Mouse (Mus musculus) skeletal muscle tissue, adult 2 months (tissue): Measurements from ENCODE around the gene Macrod2.

Experiments
- DNase-seq: peaks from one replicate; pipeline ENCODE4 v3.0.0-alpha.2; 2012; ENCODE audit warnings: low read depth, low spot score

Gene Macrod2

DNA sequence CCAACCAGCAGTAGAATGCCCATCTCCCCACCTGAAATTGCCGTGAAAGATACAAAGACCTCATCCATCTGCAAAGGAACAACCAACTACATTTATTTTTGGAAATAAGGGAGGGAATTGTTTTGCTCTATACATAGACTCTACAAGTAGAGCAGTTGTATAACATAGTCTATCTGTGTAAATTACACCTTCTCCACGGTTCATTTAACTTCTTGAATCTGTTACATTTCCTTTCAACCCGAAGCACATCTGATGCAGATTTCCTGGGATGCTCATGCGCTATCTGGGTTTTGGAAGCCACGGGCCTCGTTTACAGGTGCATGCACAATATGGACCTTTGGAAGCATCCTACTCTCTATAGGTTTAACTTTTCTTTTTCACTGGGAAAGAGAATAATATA is 175.8 kb downstream of the Macrod2 start:
- DNase-seq: no peak

GRCm38 (mm10) chr2:140592537-140593261 is 197.6 kb downstream of the Macrod2 start:
- DNase-seq: no peak

DNA sequence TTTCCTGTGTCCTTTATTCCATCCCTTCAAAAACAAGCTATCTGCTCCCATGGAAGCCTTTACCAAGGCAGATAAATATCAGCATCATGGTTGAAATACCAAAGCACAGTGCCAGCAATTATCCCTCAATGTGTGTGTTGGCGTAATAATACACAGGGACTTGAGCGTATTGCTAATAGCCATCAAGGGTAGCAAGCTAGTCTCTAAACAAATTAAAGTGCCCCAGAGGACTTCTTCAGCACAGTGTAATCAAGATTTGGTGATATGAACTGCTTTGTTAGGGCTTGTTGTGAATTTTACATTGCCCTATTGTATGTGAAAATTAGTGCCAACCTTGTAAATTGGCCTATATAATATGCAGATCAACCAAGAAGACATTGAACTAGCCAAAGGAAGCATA is 201.8 kb downstream of the Macrod2 start:
- DNase-seq: no peak

DNA sequence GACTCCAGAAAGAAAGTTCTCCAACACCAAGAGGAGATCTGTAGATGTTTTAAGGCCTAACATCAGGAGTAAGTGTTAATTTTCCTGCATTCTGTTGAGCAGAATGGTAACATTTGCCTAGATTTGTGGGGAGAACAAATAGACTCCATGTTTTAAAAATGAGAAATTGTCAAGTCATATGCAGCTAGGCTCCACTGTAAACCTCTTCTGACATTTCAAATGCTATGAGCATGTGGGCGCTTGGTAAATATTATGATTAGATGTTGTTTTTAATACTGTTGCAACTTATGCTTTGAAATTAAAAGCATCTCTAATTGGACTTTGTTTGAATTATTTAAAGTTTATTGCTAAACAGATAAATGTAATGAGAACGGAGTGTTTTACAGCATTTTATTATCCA is 220.3 kb downstream of the Macrod2 start:
- no peak for DNase-seq

DNA sequence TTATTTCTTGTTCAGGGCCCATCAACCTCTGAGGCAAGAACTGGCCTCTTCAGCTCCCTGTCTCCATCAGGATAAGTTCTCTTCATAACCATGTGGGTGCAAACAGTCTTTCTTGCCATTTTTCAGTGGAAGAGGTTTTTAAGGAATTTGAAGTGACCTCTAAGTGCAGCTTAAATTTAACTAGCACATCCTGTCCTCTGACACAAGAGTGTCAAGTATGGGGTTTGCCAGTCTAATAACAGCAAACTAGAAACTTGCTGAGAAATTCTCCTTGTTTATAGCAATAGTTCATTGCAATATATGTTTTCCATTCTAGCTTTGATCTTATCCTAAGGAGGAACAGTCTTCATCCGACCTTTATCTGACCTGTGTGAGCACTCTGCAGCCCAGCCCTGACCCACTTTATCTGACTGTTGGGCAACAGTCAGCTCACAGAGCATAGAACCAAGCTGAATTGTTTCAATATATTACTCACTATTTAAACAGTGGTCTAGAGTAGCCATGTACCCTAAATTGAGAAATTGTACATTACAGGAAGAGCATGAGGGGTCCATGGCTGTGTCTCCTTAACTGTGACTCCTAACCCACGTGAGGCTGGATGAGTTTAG is 226.7 kb downstream of the Macrod2 start:
- no peak for DNase-seq

GRCm38 (mm10) chr2:140653481-140653880 is 258.4 kb downstream of the Macrod2 start:
- DNase-seq: no peak

GRCm38 (mm10) chr2:140653978-140654377 is 258.9 kb downstream of the Macrod2 start:
- no peak for DNase-seq

- no peak for DNase-seq
Observed at GRCm38 (mm10) chr2:140662673-140663072, 267.6 kb downstream of the Macrod2 start.

DNA sequence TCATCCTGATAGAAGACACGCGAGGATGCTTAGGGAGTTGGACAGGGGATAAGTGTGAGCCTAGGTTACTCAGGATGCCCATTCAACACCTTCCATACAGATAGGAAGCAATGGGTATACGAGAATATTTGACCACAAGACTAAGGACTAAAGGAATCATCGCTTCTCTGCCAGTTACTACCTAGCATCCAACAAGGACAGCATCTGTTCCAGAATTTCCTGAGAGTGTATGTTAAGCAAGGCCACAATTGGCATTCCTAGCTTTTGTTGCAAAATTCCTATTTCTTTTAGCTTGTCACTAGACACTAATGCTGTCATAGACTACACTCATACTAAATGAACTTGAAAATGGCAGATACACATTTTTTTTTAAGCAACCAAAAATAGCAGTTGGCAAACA is 269.3 kb downstream of the Macrod2 start:
- DNase-seq: no peak

DNA sequence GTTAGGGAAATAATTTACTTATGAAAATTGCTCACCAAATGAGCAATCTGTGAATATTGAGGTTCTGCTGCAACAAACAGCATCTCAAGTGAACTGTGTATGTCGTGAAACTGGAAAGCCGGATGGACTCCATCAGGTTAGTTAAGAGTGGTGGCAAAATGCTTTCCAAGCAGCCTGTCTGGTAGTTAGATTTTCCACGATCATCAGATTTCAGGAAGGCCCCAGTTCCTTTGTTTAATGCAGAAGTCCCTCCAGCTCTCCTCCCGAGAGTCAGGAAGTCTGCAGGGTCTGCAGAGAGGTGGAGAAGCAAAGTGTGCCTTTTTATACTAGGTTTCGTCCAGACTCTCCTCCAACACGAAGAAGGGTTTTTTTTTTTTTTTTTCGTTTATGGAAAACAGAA is 271.7 kb downstream of the Macrod2 start:
- DNase-seq: no peak

GRCm38 (mm10) chr2:140667261-140668047 is 272.3 kb downstream of the Macrod2 start:
- no peak for DNase-seq

GRCm38 (mm10) chr2:140668311-140668710 is 273.2 kb downstream of the Macrod2 start:
- peak; percentile 14 for DNase-seq

DNA sequence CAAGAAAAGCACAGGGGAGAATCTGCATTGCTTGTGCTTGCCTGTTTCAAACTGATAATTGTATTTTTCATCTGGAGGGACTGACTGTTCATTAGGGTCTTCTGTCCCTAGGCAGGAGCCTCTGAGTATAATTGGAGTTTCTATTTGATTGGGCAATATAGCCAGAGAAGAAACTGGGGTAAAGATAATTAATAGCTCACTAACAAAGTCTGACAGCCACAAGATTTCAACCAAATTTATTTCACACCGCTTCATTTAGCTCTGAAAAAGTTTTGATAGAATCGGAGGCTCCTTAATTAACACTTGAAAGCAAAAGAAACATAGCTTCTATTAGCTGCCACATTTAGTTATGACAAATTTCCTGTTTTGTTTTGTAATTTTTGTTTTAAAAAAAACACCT is 274.0 kb downstream of the Macrod2 start:
- no peak for DNase-seq

GRCm38 (mm10) chr2:140669786-140670185 is 274.7 kb downstream of the Macrod2 start:
- no peak for DNase-seq

DNA sequence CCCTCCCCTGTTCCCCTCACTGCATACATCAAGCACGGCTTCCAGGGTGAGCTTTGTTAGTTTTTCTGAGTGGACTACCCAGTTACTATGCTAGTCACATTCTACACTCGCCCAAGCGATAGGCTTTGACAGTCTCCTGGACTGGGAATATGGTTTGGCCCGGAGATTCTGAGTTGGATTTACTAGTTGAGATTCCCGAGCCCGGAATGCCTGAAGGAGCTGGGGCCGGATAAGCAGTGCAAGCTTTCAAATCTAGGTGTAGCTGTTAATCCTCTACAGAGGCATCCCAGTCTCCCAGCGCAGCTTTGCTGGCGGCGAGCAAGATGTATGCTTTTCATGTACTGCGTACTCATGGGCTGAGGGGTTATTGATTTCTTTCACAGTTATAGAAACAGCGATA is 275.3 kb downstream of the Macrod2 start:
- DNase-seq: no peak

DNA sequence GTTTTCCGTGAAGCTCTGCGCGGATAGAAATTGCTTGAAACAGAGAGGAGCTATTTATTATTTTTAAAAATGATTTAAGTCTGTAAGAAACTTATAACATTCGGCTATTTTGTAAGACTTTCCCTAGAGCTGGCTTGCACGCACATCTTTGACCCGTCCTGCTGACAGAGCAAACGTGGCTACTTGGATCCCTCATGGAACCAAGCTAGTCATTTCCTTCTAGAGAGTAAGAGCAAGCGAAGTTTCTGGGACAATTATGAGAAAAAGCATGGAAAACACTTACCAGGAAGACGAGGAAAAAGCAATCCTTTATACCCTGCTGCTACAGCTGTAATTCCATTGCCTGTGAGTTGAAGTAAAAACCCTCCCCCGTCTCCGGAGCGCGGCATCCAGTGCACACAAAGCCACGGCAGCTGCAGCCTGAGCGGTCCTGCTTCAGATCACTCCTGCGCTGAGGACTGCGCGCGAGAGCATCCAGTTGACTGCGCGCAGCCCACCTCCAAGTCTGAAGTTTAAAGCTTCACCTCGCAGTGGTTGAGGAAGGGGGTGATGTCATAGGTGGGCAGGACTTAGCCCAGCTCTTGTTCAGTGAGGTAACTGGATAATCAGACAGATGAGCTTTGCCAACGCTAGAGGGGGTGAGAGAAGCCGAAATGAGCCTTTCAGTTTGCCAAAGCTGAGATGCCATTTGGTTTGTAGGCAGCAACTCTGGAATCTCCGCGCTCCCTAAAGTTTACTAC is 276.0 kb downstream of the Macrod2 start, which contains the start of gene Flrt3:
Flrt3 (minus strand) TSS at position 507 of the 740 bp plus-strand sequence.
- peak; percentile 73 for DNase-seq

DNA sequence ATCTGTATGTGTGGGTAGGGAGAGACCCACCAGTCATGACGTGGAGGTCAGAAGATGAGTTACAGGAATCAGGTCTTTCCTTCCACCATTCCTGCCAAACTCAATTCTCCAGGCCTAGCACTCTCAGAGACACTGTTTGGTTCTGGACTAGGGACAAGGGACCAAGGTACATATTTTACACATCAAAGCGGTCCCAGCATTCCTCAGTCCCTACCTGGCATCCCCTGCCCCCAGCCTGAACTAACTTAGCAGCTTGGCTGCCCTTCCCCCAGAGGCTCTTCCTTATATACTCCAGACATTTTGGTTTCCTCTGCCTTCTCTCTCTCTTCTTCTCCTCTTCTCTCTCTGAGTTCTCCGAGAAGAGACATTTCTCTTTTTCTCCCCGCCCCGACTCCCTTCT is 278.4 kb downstream of the Macrod2 start:
- no peak for DNase-seq

- no peak for DNase-seq
Observed at GRCm38 (mm10) chr2:140676728-140677127, 281.6 kb downstream of the Macrod2 start.

DNA sequence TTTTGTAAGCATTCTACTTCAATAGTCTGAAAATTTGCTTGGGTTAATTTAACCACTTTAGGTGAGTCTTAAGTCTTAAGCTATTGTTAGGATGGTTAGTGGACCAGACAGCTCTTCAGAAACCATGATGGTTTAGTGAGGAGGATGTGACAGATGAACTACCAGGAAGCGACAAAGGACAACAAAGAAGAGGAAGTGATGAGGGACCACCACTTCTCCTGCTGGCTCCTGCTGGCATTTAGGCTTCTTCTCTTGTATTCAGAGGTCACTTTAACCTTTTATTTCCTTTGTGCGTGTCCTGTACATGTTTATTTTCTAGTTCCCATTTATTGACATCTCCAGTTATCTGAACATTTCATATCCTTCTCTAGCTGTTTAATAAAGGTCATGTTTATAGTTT is 295.8 kb downstream of the Macrod2 start:
- no peak for DNase-seq

- DNase-seq: no peak
Observed at GRCm38 (mm10) chr2:140691403-140691802, 296.3 kb downstream of the Macrod2 start.

GRCm38 (mm10) chr2:140692461-140692860 is 297.4 kb downstream of the Macrod2 start:
- DNase-seq: no peak

DNA sequence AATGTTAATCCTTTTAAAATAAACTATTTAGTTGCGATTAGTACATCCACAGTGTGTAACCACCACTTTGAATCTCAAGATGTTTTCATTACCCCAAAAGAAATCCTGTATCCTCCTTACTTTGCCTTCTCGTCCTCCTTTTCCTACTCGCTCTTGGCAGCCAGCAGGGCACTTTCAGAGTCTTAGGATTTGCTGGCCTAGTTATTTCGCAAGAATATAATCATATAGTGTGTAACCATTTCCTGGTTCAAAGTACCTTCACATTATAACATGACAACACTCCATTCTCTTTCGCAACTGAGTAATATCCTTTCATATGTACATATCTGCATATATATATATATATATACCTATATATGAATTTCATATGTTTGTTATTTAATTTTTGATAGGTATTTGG is 298.7 kb downstream of the Macrod2 start:
- DNase-seq: no peak
